Mouse (Mus musculus) lung, adult 2 months (tissue): ENCODE results near the gene Myo10.

Experiments
- CTCF ChIP-seq: fragments of 200-500 bp; IDR thresholded peaks from 2 replicates; pipeline ENCODE4 v1.5.1; 2011; ENCODE audit warnings: mild to moderate bottlenecking, low read length, control low read depth; ENCODE audit not compliant: insufficient read depth
- POLR2A ChIP-seq: fragments of 200-500 bp; IDR thresholded peaks from 2 replicates; pipeline ENCODE4 v1.6.1; 2011; ENCODE audit warnings: low read depth, mild to moderate bottlenecking, control low read depth, low read length, borderline replicate concordance; ENCODE audit errors: extremely low read depth

DNA sequence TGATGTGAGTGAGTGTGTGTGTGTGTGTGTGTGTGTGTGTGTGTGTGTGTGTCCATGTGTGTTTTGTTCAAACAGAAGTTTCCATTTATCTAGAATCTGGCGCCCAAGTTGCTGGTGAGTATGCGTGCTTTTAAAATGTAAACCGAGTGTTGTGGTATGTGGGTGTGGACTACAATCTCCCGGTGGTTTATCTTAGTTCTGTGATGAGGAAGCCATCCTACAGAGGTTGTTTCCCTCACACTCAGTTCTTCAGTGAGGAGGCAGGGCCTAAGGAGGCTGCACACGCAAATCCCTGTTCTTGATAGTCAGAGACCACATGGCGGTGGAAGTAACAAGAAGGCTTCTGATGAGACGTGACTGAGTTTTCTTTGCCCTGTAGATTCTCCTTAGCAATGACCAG, 73.6 kb downstream of the Myo10 start:
- no peak for TF ChIP-seq CTCF
- TF ChIP-seq POLR2A: no peak
